Mouse (Mus musculus) MEL (cell line): ENCODE measurements around the gene Crnkl1.

Experiments
- CHD2 ChIP-seq: IDR thresholded peaks from 2 replicates; pipeline ENCODE4 v1.6.1; 2011; ENCODE audit warnings: low read length, improper control_type of control experiment
- CTCF ChIP-seq, 3 experiments: IDR thresholded peaks in 2 of 3; conservative IDR thresholded peaks in 1 of 3; 2 replicates each; pipeline ENCODE4 v1.5.1; 2011 to 2012; ENCODE audit warnings: low read length in 3 of 3, low read depth in 2 of 3, mild to moderate bottlenecking in 2 of 3, improper control_type of control experiment in 1 of 3, inconsistent platforms in 1 of 3, mixed read lengths in 1 of 3, moderate library complexity in 1 of 3; ENCODE audit not compliant: control insufficient read depth in 1 of 3, insufficient read depth in 1 of 3, poor library complexity in 1 of 3, severe bottlenecking in 1 of 3
- EP300 ChIP-seq, 2 experiments: IDR thresholded peaks; 2 replicates each; pipeline ENCODE4 v1.6.1; 2011; ENCODE audit warnings: improper control_type of control experiment in 2 of 2, low read length in 2 of 2, low read depth in 1 of 2, mild to moderate bottlenecking in 1 of 2
- GATA1 ChIP-seq: IDR thresholded peaks from 2 replicates; pipeline ENCODE4 v1.6.1; 2011; ENCODE audit warnings: low read depth, low read length, improper control_type of control experiment
- MAFK ChIP-seq: IDR thresholded peaks from 2 replicates; pipeline ENCODE4 v1.6.1; 2011; ENCODE audit warnings: low read depth, mild to moderate bottlenecking, low read length, improper control_type of control experiment, borderline replicate concordance
- POLR2A ChIP-seq, 2 experiments: IDR thresholded peaks; 2 replicates each; pipeline ENCODE4 v1.6.1; 2011 to 2012; ENCODE audit warnings: low read length in 2 of 2, mild to moderate bottlenecking in 2 of 2, control low read depth in 1 of 2, improper control_type of control experiment in 1 of 2, low read depth in 1 of 2, moderate library complexity in 1 of 2; ENCODE audit not compliant: control insufficient read depth in 1 of 2, insufficient read depth in 1 of 2, poor library complexity in 1 of 2
- POLR2AphosphoS2 ChIP-seq: IDR thresholded peaks from 2 replicates; pipeline ENCODE4 v1.6.1; 2011; ENCODE audit warnings: low read length, improper control_type of control experiment
- ZC3H11A ChIP-seq: IDR thresholded peaks from 2 replicates; pipeline ENCODE4 v1.6.1; 2012; ENCODE audit warnings: low read depth, mild to moderate bottlenecking, inconsistent platforms, low read length, improper control_type of control experiment
- ZKSCAN1 ChIP-seq: IDR thresholded peaks from 2 replicates; pipeline ENCODE4 v1.6.1; 2012; ENCODE audit warnings: low read depth, mild to moderate bottlenecking, inconsistent platforms, low read length, improper control_type of control experiment, moderate library complexity

GRCm38 (mm10) chr2:145888766-145889480, 45.9 kb downstream of the Crnkl1 start:
- TF ChIP-seq CTCF (IDR thresholded peaks at IDR 0.05 in 2 of 3, conservative IDR thresholded peaks at IDR 0.05 in 1 of 3; ENCODE audit: control insufficient read depth in 1 of 3, insufficient read depth in 1 of 3, low read depth in 2 of 3, low read length in 3 of 3, poor library complexity in 1 of 3, severe bottlenecking in 1 of 3) (no peak), MAFK (no peak), ZKSCAN1 (no peak), POLR2AphosphoS2 (no peak), CHD2 (no peak), GATA1 (no peak), POLR2A (IDR thresholded peaks at IDR 0.05; ENCODE audit: control insufficient read depth in 1 of 2, insufficient read depth in 1 of 2, low read depth in 1 of 2, low read length in 2 of 2, poor library complexity in 1 of 2) (no peak), EP300 (IDR thresholded peaks at IDR 0.05; ENCODE audit: low read depth in 1 of 2, low read length in 2 of 2) (no peak), ZC3H11A (no peak)
